Mouse (Mus musculus): Measurements from ENCODE around the gene Ccdc61. TPM values are rescaled to one million over a fixed set of nuclear protein-coding genes. Genes with fewer than 3 reads are reported as not detected.

Gene Ccdc61
- total RNA-seq, 1 experiment: 11.8 TPM

DNA sequence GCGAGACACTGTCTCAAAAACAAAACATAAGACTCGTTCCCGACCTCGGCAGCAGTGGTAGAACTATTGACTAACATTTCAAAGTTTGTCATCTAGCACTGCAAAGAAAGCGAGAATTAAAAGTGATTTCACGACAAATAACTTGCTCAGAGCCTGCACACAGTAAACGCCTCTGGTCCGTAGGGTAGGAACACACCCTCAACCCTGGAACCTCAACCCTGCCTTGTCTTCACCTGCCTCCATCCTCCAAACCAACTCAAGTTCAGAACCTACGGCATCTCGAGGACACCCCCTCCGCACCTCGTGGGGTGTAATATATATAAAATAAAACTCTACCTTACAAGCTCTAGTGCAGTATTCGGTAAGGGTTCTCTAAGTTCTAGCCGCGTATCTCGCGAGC is 418 bp downstream of the Ccdc61 start:
- TF ChIP-seq MAFK (IDR thresholded peaks at IDR 0.05; ENCODE audit: insufficient read depth, low read depth, low read length) (no peak), HCFC1 (IDR thresholded peaks at IDR 0.05; ENCODE audit: borderline replicate concordance, insufficient read depth, low read length) (no peak), ZC3H11A (IDR thresholded peaks at IDR 0.05; ENCODE audit: borderline replicate concordance, low read depth, low read length) (no peak), CHD2 (IDR thresholded peaks at IDR 0.05; ENCODE audit: low read depth, low read length) (no peak), ZNF384 (IDR thresholded peaks at IDR 0.05; ENCODE audit: low read depth, low read length) (no peak)
- Histone ChIP-seq H3K36me3 (ENCODE audit: control insufficient read depth, insufficient read depth, low read length, poor library complexity, severe bottlenecking) (no peaks in the 10 kb centered on the region), H3K27ac (ENCODE audit: insufficient read depth, low read depth, low read length, poor library complexity, severe bottlenecking) (no peak overlapping the region), H3K9ac (ENCODE audit: insufficient read depth, low read depth, low read length, poor library complexity, severe bottlenecking) (peak overlapping the region; percentile 97), H3K4me3 (ENCODE audit: insufficient read depth in 1 of 2, low read depth in 1 of 2, low read length in 2 of 2, poor library complexity in 1 of 2, severe bottlenecking in 1 of 2) (peak overlapping the region; percentile 98 to 99), H3K4me1 (ENCODE audit: control insufficient read depth in 2 of 2, insufficient read depth in 2 of 2, low read length in 2 of 2, poor library complexity in 1 of 2) (peaks cover 3 to 13% of the 10 kb centered on the region in 2 experiments; a peak in 1 of 4 replicates), H3K9me3 (ENCODE audit: control insufficient read depth, insufficient read depth, low read depth, low read length) (no peaks in the 10 kb centered on the region)
- no peak for DNase-seq (ENCODE audit: low read depth, low spot score)
- in situ Hi-C loops (cut with MboI; ENCODE audit: low sequenced_read_pairs in 2 of 2, unreplicated experiment in 2 of 2): no loop called here

DNA sequence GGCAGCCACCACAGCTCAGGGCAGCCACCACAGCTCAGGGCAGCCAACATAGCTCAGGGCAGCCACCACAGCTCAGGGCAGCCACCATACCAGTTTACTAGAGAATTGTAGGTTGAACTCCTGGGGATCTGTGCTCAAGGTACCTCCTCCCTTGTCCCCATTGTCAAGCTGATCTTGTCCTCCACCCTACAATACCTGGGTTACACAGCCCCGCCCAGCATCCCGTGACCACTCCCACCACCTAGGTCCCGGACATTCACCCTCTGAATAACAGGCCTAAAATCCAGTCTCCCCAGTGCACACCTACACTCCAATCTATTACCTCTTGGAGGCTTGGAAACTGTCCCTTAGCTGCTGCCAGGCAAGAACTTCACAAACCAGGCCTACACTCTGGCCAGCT is 5.2 kb downstream of the Ccdc61 start:
- Histone ChIP-seq H3K9me3 (ENCODE audit: control insufficient read depth, insufficient read depth, low read depth, low read length) (no peaks in the 10 kb centered on the region), H3K36me3 (ENCODE audit: control insufficient read depth, insufficient read depth, low read length, poor library complexity, severe bottlenecking) (peaks cover 7% of the 10 kb centered on the region; the same call in 1 of the 2 replicates), H3K4me1 (ENCODE audit: control insufficient read depth in 2 of 2, insufficient read depth in 2 of 2, low read length in 2 of 2, poor library complexity in 1 of 2) (peaks cover 3 to 17% of the 10 kb centered on the region in 2 experiments; a peak in 2 of 4 replicates), H3K4me3 (ENCODE audit: insufficient read depth in 1 of 2, low read depth in 1 of 2, low read length in 2 of 2, poor library complexity in 1 of 2, severe bottlenecking in 1 of 2) (no peak overlapping the region), H3K27ac (ENCODE audit: insufficient read depth, low read depth, low read length, poor library complexity, severe bottlenecking) (peak overlapping the region; percentile 3; the same call in 1 of the 2 replicates), H3K9ac (ENCODE audit: insufficient read depth, low read depth, low read length, poor library complexity, severe bottlenecking) (no peak overlapping the region)
- no peak for DNase-seq (ENCODE audit: low read depth, low spot score)
- in situ Hi-C loops (cut with MboI; ENCODE audit: low sequenced_read_pairs in 2 of 2, unreplicated experiment in 2 of 2): no loop called here
- no peak for TF ChIP-seq CHD2 (IDR thresholded peaks at IDR 0.05; ENCODE audit: low read depth, low read length)
- no peak for TF ChIP-seq ZC3H11A (IDR thresholded peaks at IDR 0.05; ENCODE audit: borderline replicate concordance, low read depth, low read length)
- no peak for TF ChIP-seq ZNF384 (IDR thresholded peaks at IDR 0.05; ENCODE audit: low read depth, low read length)
- no peak for TF ChIP-seq HCFC1 (IDR thresholded peaks at IDR 0.05; ENCODE audit: borderline replicate concordance, insufficient read depth, low read length)
- no peak for TF ChIP-seq MAFK (IDR thresholded peaks at IDR 0.05; ENCODE audit: insufficient read depth, low read depth, low read length)

DNA sequence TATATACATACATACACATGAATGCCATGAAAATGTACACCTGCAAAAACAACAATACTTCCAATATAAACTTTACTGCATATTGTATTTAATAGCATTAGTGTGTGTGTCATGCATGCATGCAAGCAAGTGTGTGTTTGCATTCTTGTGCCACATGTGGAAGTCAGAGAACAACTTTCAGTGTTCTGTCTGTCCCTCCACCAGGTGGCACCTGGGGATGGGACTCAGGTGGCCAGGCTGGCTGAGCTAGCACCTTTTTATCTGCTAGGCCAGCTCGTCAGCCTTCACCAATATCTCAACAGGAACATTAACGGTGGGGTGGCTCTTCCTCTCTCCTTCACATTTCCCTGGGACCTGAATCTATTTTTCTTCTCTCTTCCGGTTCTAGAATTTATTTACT is 7.7 kb downstream of the Ccdc61 start:
- DNase-seq (ENCODE audit: low read depth, low spot score): no peak
- no peak for TF ChIP-seq ZC3H11A (IDR thresholded peaks at IDR 0.05; ENCODE audit: borderline replicate concordance, low read depth, low read length)
- no peak for TF ChIP-seq MAFK (IDR thresholded peaks at IDR 0.05; ENCODE audit: insufficient read depth, low read depth, low read length)
- no peak for TF ChIP-seq HCFC1 (IDR thresholded peaks at IDR 0.05; ENCODE audit: borderline replicate concordance, insufficient read depth, low read length)
- no peak for TF ChIP-seq ZNF384 (IDR thresholded peaks at IDR 0.05; ENCODE audit: low read depth, low read length)
- TF ChIP-seq CHD2 (IDR thresholded peaks at IDR 0.05; ENCODE audit: low read depth, low read length): no peak
- peaks cover 12% of the 10 kb centered on the region; the same call in 1 of the 2 replicates for H3K36me3 ChIP-seq (ENCODE audit: control insufficient read depth, insufficient read depth, low read length, poor library complexity, severe bottlenecking)
- in situ Hi-C loops (cut with MboI; ENCODE audit: low sequenced_read_pairs in 2 of 2, unreplicated experiment in 2 of 2): no loop called here
- no peaks in the 10 kb centered on the region for H3K9me3 ChIP-seq (ENCODE audit: control insufficient read depth, insufficient read depth, low read depth, low read length)
- H3K4me3 ChIP-seq (ENCODE audit: insufficient read depth in 1 of 2, low read depth in 1 of 2, low read length in 2 of 2, poor library complexity in 1 of 2, severe bottlenecking in 1 of 2): no peak overlapping the region
- peaks cover 3 to 12% of the 10 kb centered on the region in 2 experiments; a peak in 2 of 4 replicates for H3K4me1 ChIP-seq (ENCODE audit: control insufficient read depth in 2 of 2, insufficient read depth in 2 of 2, low read length in 2 of 2, poor library complexity in 1 of 2)
- H3K9ac ChIP-seq (ENCODE audit: insufficient read depth, low read depth, low read length, poor library complexity, severe bottlenecking): no peak overlapping the region
- no peak overlapping the region for H3K27ac ChIP-seq (ENCODE audit: insufficient read depth, low read depth, low read length, poor library complexity, severe bottlenecking)

DNA sequence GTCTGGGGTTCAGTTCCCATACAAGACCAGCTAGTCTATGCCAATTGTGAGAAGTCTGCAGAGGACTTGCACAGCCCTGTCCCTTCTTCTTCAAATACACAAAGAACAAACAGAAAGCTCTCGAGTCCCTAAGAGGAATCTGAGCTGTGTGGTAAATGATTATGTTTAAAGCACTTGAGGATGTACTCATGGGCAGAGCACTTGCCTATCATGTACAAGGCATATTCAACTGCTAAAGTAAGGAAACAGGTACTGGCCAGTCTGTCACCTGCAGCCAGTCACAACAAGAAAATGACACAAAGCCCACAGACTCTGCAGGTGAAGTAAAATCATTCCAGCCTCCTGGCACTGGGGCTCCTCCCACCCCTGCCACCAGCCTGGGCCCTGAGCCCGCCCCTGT is 9.7 kb downstream of the Ccdc61 start:
- Histone ChIP-seq H3K36me3 (ENCODE audit: control insufficient read depth, insufficient read depth, low read length, poor library complexity, severe bottlenecking) (peaks cover 12% of the 10 kb centered on the region; the same call in 1 of the 2 replicates), H3K27ac (ENCODE audit: insufficient read depth, low read depth, low read length, poor library complexity, severe bottlenecking) (no peak overlapping the region), H3K4me1 (ENCODE audit: control insufficient read depth in 2 of 2, insufficient read depth in 2 of 2, low read length in 2 of 2, poor library complexity in 1 of 2) (peaks cover 3 to 10% of the 10 kb centered on the region in 2 experiments; a peak in 2 of 4 replicates), H3K9me3 (ENCODE audit: control insufficient read depth, insufficient read depth, low read depth, low read length) (no peaks in the 10 kb centered on the region), H3K4me3 (ENCODE audit: insufficient read depth in 1 of 2, low read depth in 1 of 2, low read length in 2 of 2, poor library complexity in 1 of 2, severe bottlenecking in 1 of 2) (no peak overlapping the region), H3K9ac (ENCODE audit: insufficient read depth, low read depth, low read length, poor library complexity, severe bottlenecking) (no peak overlapping the region)
- no peak for DNase-seq (ENCODE audit: low read depth, low spot score)
- TF ChIP-seq ZNF384 (IDR thresholded peaks at IDR 0.05; ENCODE audit: low read depth, low read length): no peak
- TF ChIP-seq MAFK (IDR thresholded peaks at IDR 0.05; ENCODE audit: insufficient read depth, low read depth, low read length): no peak
- TF ChIP-seq HCFC1 (IDR thresholded peaks at IDR 0.05; ENCODE audit: borderline replicate concordance, insufficient read depth, low read length): no peak
- in situ Hi-C loops (cut with MboI; ENCODE audit: low sequenced_read_pairs in 2 of 2, unreplicated experiment in 2 of 2): no loop called here

DNA sequence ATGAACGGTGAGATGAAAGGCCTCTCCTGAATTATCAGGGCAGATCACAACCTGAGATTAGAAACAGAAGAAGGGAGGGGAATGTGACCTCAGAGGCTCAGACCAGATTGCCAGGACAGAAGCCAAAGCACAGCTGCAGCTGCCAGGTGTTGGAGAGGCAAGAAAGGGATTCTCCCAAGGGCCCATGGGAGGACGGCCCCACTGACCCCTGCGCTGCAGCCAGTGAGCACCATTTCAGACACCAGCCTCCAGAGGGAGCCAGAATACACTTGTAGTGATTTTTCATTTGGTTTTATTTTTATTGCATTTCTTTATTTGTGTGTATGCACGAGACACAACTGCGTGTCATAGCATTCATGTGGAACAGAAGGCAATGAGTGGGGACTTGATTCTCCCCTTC is 13.7 kb downstream of the Ccdc61 start:
- no peaks in the 10 kb centered on the region for H3K9me3 ChIP-seq (ENCODE audit: control insufficient read depth, insufficient read depth, low read depth, low read length)
- in situ Hi-C loops (cut with MboI; ENCODE audit: low sequenced_read_pairs in 2 of 2, unreplicated experiment in 2 of 2): no loop called here
- peaks cover 8% of the 10 kb centered on the region; the same call in 1 of the 2 replicates for H3K36me3 ChIP-seq (ENCODE audit: control insufficient read depth, insufficient read depth, low read length, poor library complexity, severe bottlenecking)

More for the DNA sequence above, 13.7 kb downstream of the Ccdc61 start:
- H3K9ac ChIP-seq (ENCODE audit: insufficient read depth, low read depth, low read length, poor library complexity, severe bottlenecking): no peak overlapping the region
- no peak overlapping the region for H3K27ac ChIP-seq (ENCODE audit: insufficient read depth, low read depth, low read length, poor library complexity, severe bottlenecking)
- no peak for DNase-seq (ENCODE audit: low read depth, low spot score)
- H3K4me3 ChIP-seq (ENCODE audit: insufficient read depth in 1 of 2, low read depth in 1 of 2, low read length in 2 of 2, poor library complexity in 1 of 2, severe bottlenecking in 1 of 2): no peak overlapping the region
- TF ChIP-seq MAFK (IDR thresholded peaks at IDR 0.05; ENCODE audit: insufficient read depth, low read depth, low read length): no peak
- no peak for TF ChIP-seq HCFC1 (IDR thresholded peaks at IDR 0.05; ENCODE audit: borderline replicate concordance, insufficient read depth, low read length)
- TF ChIP-seq ZNF384 (IDR thresholded peaks at IDR 0.05; ENCODE audit: low read depth, low read length): no peak
- no peak for TF ChIP-seq ZC3H11A (IDR thresholded peaks at IDR 0.05; ENCODE audit: borderline replicate concordance, low read depth, low read length)
- TF ChIP-seq CHD2 (IDR thresholded peaks at IDR 0.05; ENCODE audit: low read depth, low read length): no peak
- peaks cover 4 to 14% of the 10 kb centered on the region in 2 experiments for H3K4me1 ChIP-seq (ENCODE audit: control insufficient read depth in 2 of 2, insufficient read depth in 2 of 2, low read length in 2 of 2, poor library complexity in 1 of 2)
